Mouse (Mus musculus) erythroblast, embryonic 14.5 days (primary cell): ENCODE measurements around the gene Pbxip1.

Source experiments
- GATA1 ChIP-seq: IDR thresholded peaks from 2 replicates; pipeline ENCODE4 v1.6.1; 2012; ENCODE audit warnings: low read length, inconsistent platforms, mixed read lengths
- TAL1 ChIP-seq: IDR thresholded peaks from 3 replicates; pipeline ENCODE4 v1.6.1; 2012; ENCODE audit warnings: low read length, inconsistent platforms, mixed read lengths

DNA sequence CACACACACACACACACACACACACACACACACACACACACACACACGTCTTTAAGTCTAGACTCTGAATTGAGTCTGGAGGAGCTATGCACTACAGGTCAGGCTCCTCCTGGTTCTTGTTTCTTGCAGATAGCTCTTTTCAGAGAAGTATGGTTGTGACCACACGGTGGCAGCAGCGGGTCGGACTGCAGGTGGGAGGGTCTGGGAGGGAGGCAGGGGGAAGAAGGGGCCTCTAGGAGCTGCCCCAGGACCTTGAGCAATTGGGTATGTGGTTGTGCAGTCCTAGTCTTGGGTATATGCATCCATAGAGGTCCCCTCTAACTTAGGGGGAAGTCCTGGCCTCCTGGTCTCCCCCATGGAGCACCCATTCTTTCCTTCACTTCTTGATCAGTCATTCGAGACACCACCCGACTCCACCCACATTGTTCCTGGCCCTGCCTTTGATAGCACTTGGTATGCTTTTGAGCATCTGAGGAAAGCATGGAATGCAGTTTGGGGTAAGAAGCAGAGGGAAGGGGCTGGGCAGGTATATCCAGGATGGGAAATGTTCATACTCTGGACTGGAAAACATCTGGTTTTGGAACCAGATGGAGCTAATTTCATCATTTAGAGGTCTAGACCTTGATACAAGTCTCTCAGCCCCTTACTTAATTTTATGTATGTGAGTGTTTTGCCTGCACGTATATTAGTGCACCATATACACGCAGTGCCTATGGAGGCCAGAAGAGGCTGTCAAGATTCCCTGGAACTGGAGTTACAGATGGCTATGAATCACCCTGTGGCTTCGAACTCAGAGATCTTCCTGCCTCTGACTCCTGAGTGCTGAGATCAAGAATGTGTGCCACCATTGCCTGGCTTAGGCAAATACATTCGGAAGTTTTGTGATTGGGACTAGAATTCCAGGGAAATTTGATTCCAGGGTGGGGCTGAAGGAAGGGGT is 20.5 kb downstream of the Pbxip1 start:
- TF ChIP-seq GATA1 (no peak), TAL1 (no peak)
